ENCODE assay signal across 8 mouse cellular contexts in genomic region chr2:18690055-18690691, GRCm38 (mm10). TPM values are rescaled to one million over a fixed set of nuclear protein-coding genes. Genes with fewer than 3 reads are reported as not detected.
DNase-seq lines count a peak whose midpoint lies in the region; ATAC-seq lines count a peak whose summit lies in the region.

No protein-coding gene starts in this region.

- under 1% methylated on average over 51 of the region's 58 CpGs for WGBS in lung, embryonic 15.5 days
- WGBS in forebrain, embryonic 12.5 days: 0% methylated on average over 57 of the region's 58 CpGs
- 1% methylated on average over 51 of the region's 58 CpGs for WGBS in liver, embryonic 11.5 days

- H3K4me2 ChIP-seq in lung, embryonic 15.5 days: peak overlapping the region; percentile 92
- H3K4me2 ChIP-seq in forebrain, embryonic 12.5 days: peak overlapping the region; percentile 92
- peak overlapping the region; percentile 55 for H3K4me2 ChIP-seq in liver, embryonic 11.5 days

- peak overlapping the region; percentile 40; the same call in 1 of the 2 replicates for H3K9ac ChIP-seq in lung, embryonic 15.5 days
- peak overlapping the region; percentile 56 for H3K9ac ChIP-seq in forebrain, embryonic 12.5 days
- no peak overlapping the region for H3K9ac ChIP-seq in liver, embryonic 11.5 days (ENCODE audit: low read depth, low read length)

- peaks cover 29% of the 10 kb centered on the region for H3K4me1 ChIP-seq in lung, embryonic 15.5 days
- peaks cover 37% of the 10 kb centered on the region for H3K4me1 ChIP-seq in forebrain, embryonic 12.5 days
- H3K4me1 ChIP-seq in liver, embryonic 11.5 days (replicated peaks; ENCODE audit: control insufficient read depth, insufficient read depth, low read length): peaks cover 9% of the 10 kb centered on the region

- DNase-seq in lung, postnatal 36 days: no peak
- peak; percentile 35 for DNase-seq in adrenal gland, adult 18-20 months (ENCODE audit: low spot score in 2 of 2)
- DNase-seq in induced T-regulatory cell, adult 2 months (ENCODE audit: low read depth): peak; percentile 58
- peak; percentile 64 for DNase-seq in liver, embryonic 11.5 days (ENCODE audit: low spot score)
- peak; percentile 82 for DNase-seq in right cerebral cortex, adult 18-20 months

- peak overlapping the region; percentile 51 for H3K4me3 ChIP-seq in lung, embryonic 15.5 days
- peak overlapping the region; percentile 53 for H3K4me3 ChIP-seq in forebrain, embryonic 12.5 days (replicated peaks)
- peak overlapping the region; percentile 40 for H3K4me3 ChIP-seq in liver, embryonic 11.5 days (ENCODE audit: low read depth, low read length)

- H3K36me3 ChIP-seq in lung, embryonic 15.5 days: no peaks in the 10 kb centered on the region
- H3K36me3 ChIP-seq in forebrain, embryonic 12.5 days (replicated peaks): no peaks in the 10 kb centered on the region
- H3K36me3 ChIP-seq in liver, embryonic 11.5 days (ENCODE audit: control insufficient read depth, insufficient read depth, low read length): no peaks in the 10 kb centered on the region

- H3K27me3 ChIP-seq in lung, embryonic 15.5 days: peaks cover 72% of the 10 kb centered on the region
- peaks cover 67% of the 10 kb centered on the region for H3K27me3 ChIP-seq in forebrain, embryonic 12.5 days
- peaks cover 85% of the 10 kb centered on the region for H3K27me3 ChIP-seq in liver, embryonic 11.5 days (replicated peaks; ENCODE audit: control insufficient read depth, insufficient read depth, low read length)

- no peak overlapping the region for H3K27ac ChIP-seq in lung, embryonic 15.5 days
- H3K27ac ChIP-seq in forebrain, embryonic 12.5 days: no peak overlapping the region
- no peak overlapping the region for H3K27ac ChIP-seq in liver, embryonic 11.5 days (ENCODE audit: low read depth, low read length)

- 0 out of 2 replicates have a peak, but pooled peaks have one; percentile 10 for ATAC-seq in lung, embryonic 15.5 days (ENCODE audit: borderline replicate concordance, extremely low read depth, low FRiP score, low TSS enrichment)
- ATAC-seq in forebrain, embryonic 12.5 days (ENCODE audit: low FRiP score): peak; percentile 72
- ATAC-seq in liver, embryonic 11.5 days (replicated peaks; ENCODE audit: low FRiP score): peak; percentile 22; the same call in 1 of the 2 replicates
- no peak for ATAC-seq in monocyte, adult 5-6 weeks (replicated peaks; ENCODE audit: insufficient number of reproducible peaks, low FRiP score, low TSS enrichment, poor library complexity, severe bottlenecking)

- H3K9me3 ChIP-seq in lung, embryonic 15.5 days: no peaks in the 10 kb centered on the region
- H3K9me3 ChIP-seq in forebrain, embryonic 12.5 days: no peaks in the 10 kb centered on the region
- no peaks in the 10 kb centered on the region for H3K9me3 ChIP-seq in liver, embryonic 11.5 days (ENCODE audit: control insufficient read depth, low read length)

RNA-seq across cellular contexts. Expression of gene Spag6, which starts 3.7 kb away (rescaled TPM):
- polyA plus RNA-seq in lung, embryonic 15.5 days (2015; fragmentation: Nextera tagmentation; extraction: Ambion mirVana): 0.16 TPM in 1 of 2 replicates, not detected in the other
- under 1 TPM; 0.51 to 0.66 TPM for total RNA-seq in adrenal gland, adult 18-20 months (2021)
- polyA plus RNA-seq in forebrain, embryonic 12.5 days (2016; fragmentation: Nextera tagmentation; extraction: Ambion mirVana): 0.18 and 0.50 TPM in 2 replicates
- not detected in 2 replicates for polyA plus RNA-seq in liver, embryonic 11.5 days (2014; fragmentation: Nextera tagmentation; extraction: Ambion mirVana)
- total RNA-seq in monocyte, adult 5-6 weeks (2017): 1.6 TPM in 1 of 3 replicates, not detected in the others

RNA-seq across cellular contexts. Expression of gene Bmi1, which starts 13.4 kb away (rescaled TPM):
- 24.3 and 25.1 TPM in 2 replicates for polyA plus RNA-seq in lung, embryonic 15.5 days (2015; fragmentation: Nextera tagmentation; extraction: Ambion mirVana)
- 10 to 100 TPM; 63.8 to 81.4 TPM for total RNA-seq in adrenal gland, adult 18-20 months (2021)
- polyA plus RNA-seq in forebrain, embryonic 12.5 days (2016; fragmentation: Nextera tagmentation; extraction: Ambion mirVana): 42.0 and 43.9 TPM in 2 replicates
- polyA plus RNA-seq in liver, embryonic 11.5 days (2014; fragmentation: Nextera tagmentation; extraction: Ambion mirVana): 12.9 and 16.6 TPM in 2 replicates
- total RNA-seq in monocyte, adult 5-6 weeks (2017): 34.3 to 41.0 TPM (median 36.4 TPM) in 3 replicates

RNA-seq across cellular contexts. Expression of gene Commd3, which starts 18.0 kb away (rescaled TPM):
- 208 and 212 TPM in 2 replicates for polyA plus RNA-seq in lung, embryonic 15.5 days (2015; fragmentation: Nextera tagmentation; extraction: Ambion mirVana)
- total RNA-seq in adrenal gland, adult 18-20 months (2021): 100 to 1,000 TPM; 105 to 112 TPM
- polyA plus RNA-seq in forebrain, embryonic 12.5 days (2016; fragmentation: Nextera tagmentation; extraction: Ambion mirVana): 156 and 162 TPM in 2 replicates
- 132 and 138 TPM in 2 replicates for polyA plus RNA-seq in liver, embryonic 11.5 days (2014; fragmentation: Nextera tagmentation; extraction: Ambion mirVana)
- 140 to 146 TPM (median 144 TPM) in 3 replicates for total RNA-seq in monocyte, adult 5-6 weeks (2017)
